Mouse (Mus musculus): ENCODE measurements at regions not wholly inside any gene's neighbourhood (a gene's known extent, or its start where the extent isn't known, plus 50 kb on each side); places are given as distances from the start of the nearest gene placed in this dataset.
A peak's percentile ranks its signal among the peaks of the same experiment; 100 is the strongest.

DNA sequence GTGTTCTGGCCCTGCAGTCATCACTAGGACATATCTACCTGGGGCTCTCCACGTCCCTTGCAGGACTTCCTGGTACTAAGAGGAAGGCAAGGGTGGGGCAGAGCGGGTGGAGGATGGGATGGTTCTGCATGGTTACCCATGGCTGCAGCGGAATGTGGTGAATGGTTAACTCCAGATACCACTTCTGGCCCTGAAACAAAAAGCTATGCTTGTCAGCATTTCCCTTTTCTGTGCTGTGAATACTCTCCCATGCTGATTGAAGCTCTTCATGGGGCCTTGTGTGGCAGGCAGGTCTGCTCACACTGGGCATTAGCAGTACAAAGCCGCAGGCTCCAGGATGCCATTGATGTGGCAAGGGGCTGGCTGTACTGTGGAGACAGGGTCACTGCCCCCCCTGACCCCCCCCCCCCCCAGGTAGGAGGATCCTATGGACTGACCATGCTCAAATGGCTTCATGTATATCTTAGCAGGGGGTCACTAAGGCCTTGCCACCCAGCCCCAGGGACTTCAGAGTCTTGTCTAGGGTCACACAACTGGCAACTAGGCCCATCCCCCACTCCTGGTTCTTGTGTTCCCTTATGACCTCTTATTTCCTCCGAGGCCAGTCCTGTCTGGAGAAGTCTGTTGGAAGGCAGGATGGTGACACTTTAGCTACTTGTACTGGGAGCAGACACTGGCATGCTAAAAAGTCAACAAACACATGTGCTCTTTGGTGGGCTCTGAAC is 120.0 kb upstream of the Id2 start:
- Histone ChIP-seq H3K4me2 (ENCODE audit: low read depth, low read length) (no peak overlapping the region), H3K4me1 (ENCODE audit: control insufficient read depth, insufficient read depth, low read length) (no peaks in the 10 kb centered on the region), H3K27ac (replicated peaks; ENCODE audit: low read depth, low read length) (no peak overlapping the region), H3K9me3 (ENCODE audit: control insufficient read depth, low read length) (no peaks in the 10 kb centered on the region), H3K4me3 (ENCODE audit: low read depth, low read length) (no peak overlapping the region), H3K9ac (ENCODE audit: low read depth, low read length) (no peak overlapping the region), H3K27me3 (replicated peaks; ENCODE audit: control insufficient read depth, insufficient read depth, low read length) (no peaks in the 10 kb centered on the region), H3K36me3 (ENCODE audit: control insufficient read depth, insufficient read depth, low read length) (no peaks in the 10 kb centered on the region)
- DNase-seq (ENCODE audit: low spot score), result peak; percentile 36
- ATAC-seq (ENCODE audit: low read depth), result peak; percentile 44; the same call in 1 of the 2 replicates
- 33% methylated on average over 5 of the region's 5 CpGs for WGBS

DNA sequence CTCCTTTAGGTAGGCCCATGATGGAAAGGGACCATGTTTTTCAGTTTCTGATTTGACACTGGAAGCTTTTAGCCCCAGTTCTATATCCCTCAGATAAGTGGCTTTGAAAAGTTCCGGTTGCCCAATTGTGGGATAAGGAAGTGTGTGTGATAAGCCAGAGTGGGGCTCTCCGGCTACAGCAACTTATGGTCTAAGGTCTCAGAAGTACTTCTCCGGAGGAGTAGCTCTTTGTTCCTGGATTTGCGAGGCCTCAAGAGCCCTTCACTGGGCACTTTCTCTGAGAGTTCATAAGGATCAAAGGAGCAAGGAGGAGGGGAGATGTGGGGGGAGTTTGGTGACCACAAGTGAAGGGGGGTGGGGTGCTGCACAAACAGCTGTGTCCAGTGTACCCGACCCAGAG is 118.3 kb upstream of the Id2 start:
- 70% methylated on average over 5 of the region's 5 CpGs for WGBS
- no peak for ATAC-seq (ENCODE audit: low read depth)

DNA sequence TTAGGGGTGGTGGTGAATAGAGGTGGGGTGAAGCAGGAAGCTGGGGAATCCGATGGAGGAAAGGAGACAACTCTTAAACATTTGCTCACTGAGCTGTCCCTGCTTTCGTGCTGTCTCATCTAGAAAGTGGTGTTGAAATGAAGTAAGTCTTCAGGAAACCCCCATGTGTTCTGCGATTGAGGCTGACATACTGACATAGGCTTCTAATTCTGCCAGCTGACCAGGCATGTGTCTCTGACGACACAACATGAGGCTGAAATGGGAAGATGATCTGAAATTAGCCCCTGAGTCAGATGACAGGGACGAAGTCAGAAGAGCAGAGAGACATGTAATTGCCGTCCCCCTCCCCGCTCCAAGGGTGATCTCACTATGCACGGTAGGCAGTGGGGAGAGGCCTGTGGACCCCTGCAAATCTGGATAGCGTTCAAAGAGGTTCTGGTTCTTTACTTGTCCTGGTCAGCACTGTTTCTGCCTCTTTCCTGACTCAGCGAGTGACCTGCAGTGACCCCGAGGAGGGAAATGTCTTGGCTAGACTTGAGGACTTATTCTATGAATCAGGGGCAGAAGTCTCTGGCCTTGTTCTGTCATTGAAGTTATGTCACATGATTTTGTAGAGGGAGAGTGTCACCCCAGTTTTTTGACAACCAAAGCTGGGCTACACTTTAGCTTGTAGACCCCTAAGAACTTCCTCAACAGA is 117.0 kb upstream of the Id2 start:
- Histone ChIP-seq H3K4me2 (ENCODE audit: low read depth, low read length) (no peak overlapping the region), H3K9me3 (ENCODE audit: control insufficient read depth, low read length) (no peaks in the 10 kb centered on the region), H3K9ac (ENCODE audit: low read depth, low read length) (no peak overlapping the region), H3K27ac (replicated peaks; ENCODE audit: low read depth, low read length) (no peak overlapping the region), H3K4me3 (ENCODE audit: low read depth, low read length) (no peak overlapping the region), H3K4me1 (ENCODE audit: control insufficient read depth, insufficient read depth, low read length) (0 out of 2 replicates have a peak, but pooled peaks cover under 1% of the 10 kb centered on the region), H3K36me3 (ENCODE audit: control insufficient read depth, insufficient read depth, low read length) (no peaks in the 10 kb centered on the region), H3K27me3 (replicated peaks; ENCODE audit: control insufficient read depth, insufficient read depth, low read length) (no peaks in the 10 kb centered on the region)
- DNase-seq (ENCODE audit: low spot score) (no peak), ATAC-seq (ENCODE audit: low read depth) (no peak)
- WGBS, result 81% methylated on average over 11 of the region's 11 CpGs

More for the DNA sequence above, 118.3 kb upstream of the Id2 start:
- Histone ChIP-seq H3K9ac (ENCODE audit: low read depth, low read length) (no peak overlapping the region), H3K4me2 (ENCODE audit: low read depth, low read length) (no peak overlapping the region), H3K27me3 (replicated peaks; ENCODE audit: control insufficient read depth, insufficient read depth, low read length) (no peaks in the 10 kb centered on the region), H3K9me3 (ENCODE audit: control insufficient read depth, low read length) (no peaks in the 10 kb centered on the region), H3K36me3 (ENCODE audit: control insufficient read depth, insufficient read depth, low read length) (no peaks in the 10 kb centered on the region), H3K27ac (replicated peaks; ENCODE audit: low read depth, low read length) (no peak overlapping the region), H3K4me1 (ENCODE audit: control insufficient read depth, insufficient read depth, low read length) (no peaks in the 10 kb centered on the region), H3K4me3 (ENCODE audit: low read depth, low read length) (no peak overlapping the region)
- DNase-seq (ENCODE audit: low spot score), result no peak

DNA sequence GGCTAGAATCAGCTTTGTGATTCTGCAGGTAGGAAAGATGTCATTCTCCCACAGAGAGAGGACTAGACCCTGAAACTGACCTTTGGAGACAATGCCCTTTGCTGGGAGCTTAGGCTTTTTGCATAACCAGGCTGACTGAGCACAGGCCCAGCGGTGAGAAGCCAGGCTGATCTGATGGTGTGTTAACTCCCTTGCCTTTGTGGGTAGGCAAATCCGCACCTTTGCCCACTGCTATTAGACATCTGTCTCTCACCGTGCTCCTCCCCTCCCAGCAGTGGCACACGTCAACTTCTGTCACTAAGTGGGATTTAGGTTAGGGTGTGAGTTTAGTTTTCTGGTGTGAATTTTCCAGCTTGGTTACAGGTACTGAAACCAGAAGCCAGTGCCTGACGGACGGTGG is 114.4 kb upstream of the Id2 start:
- no peak overlapping the region for H3K4me3 ChIP-seq (ENCODE audit: low read depth, low read length)
- H3K9me3 ChIP-seq (ENCODE audit: control insufficient read depth, low read length), result no peaks in the 10 kb centered on the region
- WGBS, result 71% methylated on average over 6 of the region's 6 CpGs
- ATAC-seq (ENCODE audit: low read depth) (no peak), DNase-seq (ENCODE audit: low spot score) (no peak)
- H3K36me3 ChIP-seq (ENCODE audit: control insufficient read depth, insufficient read depth, low read length), result no peaks in the 10 kb centered on the region
- H3K27me3 ChIP-seq (replicated peaks; ENCODE audit: control insufficient read depth, insufficient read depth, low read length), result no peaks in the 10 kb centered on the region
- H3K27ac ChIP-seq (replicated peaks; ENCODE audit: low read depth, low read length), result no peak overlapping the region
- no peak overlapping the region for H3K9ac ChIP-seq (ENCODE audit: low read depth, low read length)
- H3K4me1 ChIP-seq (ENCODE audit: control insufficient read depth, insufficient read depth, low read length), result 0 out of 2 replicates have a peak, but pooled peaks cover 4% of the 10 kb centered on the region
- H3K4me2 ChIP-seq (ENCODE audit: low read depth, low read length), result no peak overlapping the region

DNA sequence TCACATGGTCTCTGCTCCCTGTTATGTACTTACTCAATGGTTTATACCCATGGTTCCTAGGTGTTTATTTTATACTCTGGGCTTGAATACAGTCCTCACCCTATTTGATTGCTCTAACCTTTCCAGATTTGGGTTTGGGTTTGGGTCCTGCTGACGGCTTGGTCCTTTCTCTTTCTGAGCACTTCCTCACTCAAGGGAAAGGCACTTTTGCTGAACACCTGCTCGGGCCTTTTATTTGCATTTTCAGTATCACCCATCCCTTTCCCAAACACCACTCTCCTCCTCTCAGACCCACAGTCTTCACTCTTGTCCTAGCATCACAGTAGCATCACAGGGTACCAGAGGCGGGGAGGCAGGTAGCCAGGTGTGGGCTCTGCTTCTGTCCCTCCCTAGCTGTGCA is 113.7 kb upstream of the Id2 start:
- Histone ChIP-seq H3K36me3 (ENCODE audit: control insufficient read depth, insufficient read depth, low read length) (no peaks in the 10 kb centered on the region), H3K9me3 (ENCODE audit: control insufficient read depth, low read length) (no peaks in the 10 kb centered on the region), H3K27ac (replicated peaks; ENCODE audit: low read depth, low read length) (no peak overlapping the region), H3K9ac (ENCODE audit: low read depth, low read length) (no peak overlapping the region), H3K4me2 (ENCODE audit: low read depth, low read length) (no peak overlapping the region), H3K4me1 (ENCODE audit: control insufficient read depth, insufficient read depth, low read length) (0 out of 2 replicates have a peak, but pooled peaks cover 4% of the 10 kb centered on the region), H3K4me3 (ENCODE audit: low read depth, low read length) (no peak overlapping the region), H3K27me3 (replicated peaks; ENCODE audit: control insufficient read depth, insufficient read depth, low read length) (no peaks in the 10 kb centered on the region)
- WGBS, result 89% methylated on average over 3 of the region's 3 CpGs
- ATAC-seq (ENCODE audit: low read depth) (no peak), DNase-seq (ENCODE audit: low spot score) (no peak)

DNA sequence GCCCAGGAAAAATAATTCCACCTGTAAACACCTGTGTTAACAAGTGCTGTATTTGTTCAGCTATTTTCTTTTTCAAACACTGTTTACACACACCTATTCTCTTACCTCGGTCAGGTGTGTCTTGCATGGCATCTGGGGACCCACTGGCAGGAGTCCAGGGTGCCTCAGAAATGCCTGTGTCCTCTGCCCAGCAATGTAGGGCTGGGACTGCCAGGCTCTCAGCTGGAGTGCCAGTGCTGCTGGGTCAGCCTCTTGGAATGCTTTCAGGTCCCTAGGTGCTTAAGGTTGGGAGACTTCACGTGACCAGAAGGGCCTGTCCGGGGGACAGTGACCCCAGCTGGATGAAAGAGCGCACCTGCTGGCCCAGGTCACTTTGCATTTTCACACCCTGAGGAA is 112.4 kb upstream of the Id2 start:
- ATAC-seq (ENCODE audit: low read depth) (peak; percentile 88), DNase-seq (ENCODE audit: low spot score) (peak; percentile 39)
- H3K27ac ChIP-seq (replicated peaks; ENCODE audit: low read depth, low read length), result no peak overlapping the region

DNA sequence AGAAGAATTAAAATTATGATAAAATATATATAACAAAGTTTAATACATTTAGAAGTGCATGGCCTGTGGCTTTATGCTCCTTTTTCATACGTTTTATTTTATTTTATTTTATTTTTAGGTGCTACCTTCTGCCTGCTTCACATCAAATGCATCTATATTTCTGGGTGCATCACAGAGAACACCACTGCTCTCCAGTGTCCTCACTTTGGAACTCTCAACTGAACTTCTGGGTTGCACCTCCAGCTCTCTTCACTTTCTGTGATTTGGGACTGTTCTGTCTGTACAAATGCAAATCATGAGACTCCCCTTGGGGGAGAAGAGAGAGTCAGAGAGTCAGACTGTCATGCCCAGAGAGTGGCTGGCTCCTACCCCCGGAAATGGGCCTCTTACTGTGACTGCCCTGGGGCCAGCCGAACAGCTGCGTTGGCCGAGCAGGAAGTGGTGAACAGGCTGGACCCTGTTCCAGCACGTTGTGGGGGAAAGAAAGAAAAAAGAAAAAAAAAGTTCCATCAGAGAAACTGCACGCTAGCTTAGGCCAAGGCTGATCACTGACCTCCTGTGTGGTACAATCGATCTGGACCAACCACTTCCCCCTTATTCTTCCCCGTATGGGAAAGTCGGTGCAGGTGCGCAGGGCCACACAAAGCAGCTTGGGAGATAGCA is 111.9 kb upstream of the Id2 start:
- H3K4me1 ChIP-seq (ENCODE audit: control insufficient read depth, insufficient read depth, low read length), result 0 out of 2 replicates have a peak, but pooled peaks cover 4% of the 10 kb centered on the region
- no peaks in the 10 kb centered on the region for H3K36me3 ChIP-seq (ENCODE audit: control insufficient read depth, insufficient read depth, low read length)
- no peak overlapping the region for H3K27ac ChIP-seq (replicated peaks; ENCODE audit: low read depth, low read length)
- no peak overlapping the region for H3K4me2 ChIP-seq (ENCODE audit: low read depth, low read length)
- 25% methylated on average over 11 of the region's 11 CpGs for WGBS
- no peaks in the 10 kb centered on the region for H3K9me3 ChIP-seq (ENCODE audit: control insufficient read depth, low read length)
- no peak overlapping the region for H3K9ac ChIP-seq (ENCODE audit: low read depth, low read length)
- ATAC-seq (ENCODE audit: low read depth), result peak; percentile 57
- no peaks in the 10 kb centered on the region for H3K27me3 ChIP-seq (replicated peaks; ENCODE audit: control insufficient read depth, insufficient read depth, low read length)
- no peak overlapping the region for H3K4me3 ChIP-seq (ENCODE audit: low read depth, low read length)
- DNase-seq (ENCODE audit: low spot score), result peak; percentile 45

More for the DNA sequence above, 112.4 kb upstream of the Id2 start:
- Histone ChIP-seq H3K9me3 (ENCODE audit: control insufficient read depth, low read length) (no peaks in the 10 kb centered on the region), H3K9ac (ENCODE audit: low read depth, low read length) (no peak overlapping the region), H3K36me3 (ENCODE audit: control insufficient read depth, insufficient read depth, low read length) (no peaks in the 10 kb centered on the region), H3K27me3 (replicated peaks; ENCODE audit: control insufficient read depth, insufficient read depth, low read length) (no peaks in the 10 kb centered on the region), H3K4me3 (ENCODE audit: low read depth, low read length) (no peak overlapping the region), H3K4me1 (ENCODE audit: control insufficient read depth, insufficient read depth, low read length) (0 out of 2 replicates have a peak, but pooled peaks cover 4% of the 10 kb centered on the region), H3K4me2 (ENCODE audit: low read depth, low read length) (no peak overlapping the region)
- WGBS, result 38% methylated on average over 4 of the region's 4 CpGs

DNA sequence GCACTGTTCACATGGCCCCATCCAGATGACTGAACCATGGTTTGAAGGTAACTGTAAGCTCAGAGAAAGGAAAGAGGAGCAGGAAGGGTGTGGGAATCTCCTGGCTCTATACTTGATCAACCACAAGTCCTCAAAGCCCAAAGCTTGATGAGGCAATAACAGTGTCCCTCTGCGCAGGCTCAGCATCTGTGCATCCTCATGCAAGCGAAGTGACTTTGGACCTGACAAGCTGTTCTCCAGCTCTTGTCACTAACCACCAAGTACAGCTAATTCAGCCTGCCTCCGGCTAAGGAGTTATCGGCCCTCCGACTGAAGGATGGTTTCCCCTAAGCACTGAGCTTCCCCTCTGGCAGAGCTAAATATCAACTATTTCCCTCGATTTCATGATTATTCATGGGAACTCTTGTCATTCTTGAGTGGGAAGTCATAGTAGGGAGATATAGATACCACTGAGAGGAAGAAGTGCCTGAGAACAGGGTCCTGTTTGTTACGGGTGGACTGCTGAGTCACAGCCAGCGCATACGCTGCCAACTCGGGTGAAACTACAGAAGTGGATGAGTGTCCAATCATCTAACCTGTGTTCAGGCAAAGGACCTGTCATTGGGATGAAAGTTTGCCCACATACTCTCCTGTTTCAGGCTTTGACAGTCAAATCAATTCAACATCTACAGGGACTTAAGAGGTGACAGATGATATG is 106.6 kb upstream of the Id2 start:
- no peak overlapping the region for H3K27ac ChIP-seq (replicated peaks; ENCODE audit: low read depth, low read length)
- no peaks in the 10 kb centered on the region for H3K36me3 ChIP-seq (ENCODE audit: control insufficient read depth, insufficient read depth, low read length)
- H3K9me3 ChIP-seq (ENCODE audit: control insufficient read depth, low read length), result peaks cover 9% of the 10 kb centered on the region
- ATAC-seq (ENCODE audit: low read depth) (no peak), DNase-seq (ENCODE audit: low spot score) (no peak)
- H3K4me2 ChIP-seq (ENCODE audit: low read depth, low read length), result no peak overlapping the region
- H3K9ac ChIP-seq (ENCODE audit: low read depth, low read length), result no peak overlapping the region
- no peaks in the 10 kb centered on the region for H3K4me1 ChIP-seq (ENCODE audit: control insufficient read depth, insufficient read depth, low read length)
- 85% methylated on average over 10 of the region's 10 CpGs for WGBS
- H3K4me3 ChIP-seq (ENCODE audit: low read depth, low read length), result no peak overlapping the region
- H3K27me3 ChIP-seq (replicated peaks; ENCODE audit: control insufficient read depth, insufficient read depth, low read length), result no peaks in the 10 kb centered on the region

Measured in embryonic facial prominence, embryonic 14.5 days (tissue).